Mouse (Mus musculus) lung, postnatal 0 days (tissue): ENCODE results near the gene Krt10.

ENCODE experiments used
- CTCF ChIP-seq: IDR thresholded peaks from 2 replicates; pipeline ENCODE4 v1.5.1; 2016; ENCODE audit warnings: antibody characterized with exemption, mild to moderate bottlenecking
- EP300 ChIP-seq: IDR thresholded peaks from 2 replicates; pipeline ENCODE4 v1.6.1; 2016; ENCODE audit warnings: antibody characterized with exemption, mild to moderate bottlenecking, control low read depth

- no peak for TF ChIP-seq CTCF
- no peak for TF ChIP-seq EP300
These were observed 48.8 kb upstream of the Krt10 start, which contains the start of gene Krt20 for GRCm38 (mm10) chr11:99437972-99438371.
